Mouse (Mus musculus): ENCODE data around the gene Allc. TPM values are rescaled to one million over a fixed set of nuclear protein-coding genes. Genes with fewer than 3 reads are reported as not detected.

Gene Allc
- not detected for polyA plus RNA-seq (2012; fragmentation: generic; extraction: Trizol)

GRCm38 (mm10) chr12:28582423-28582822 is at the start of gene Allc:
TSS of gene Allc (minus strand) at chr12:28582523.
- H3K79me2 ChIP-seq (ENCODE audit: control insufficient read depth, insufficient read depth): no peaks in the 10 kb centered on the region
- TF ChIP-seq TCF12 (IDR thresholded peaks at IDR 0.05; ENCODE audit: insufficient read depth, poor library complexity, severe bottlenecking) (no peak), CEBPB (IDR thresholded peaks at IDR 0.05; ENCODE audit: insufficient read depth, poor library complexity, severe bottlenecking) (no peak), MYOG (IDR thresholded peaks at IDR 0.05; ENCODE audit: control insufficient read depth in 1 of 3, insufficient read depth in 1 of 3, insufficient read length in 2 of 3, low read depth in 2 of 3) (no peak), TCF3 (IDR thresholded peaks at IDR 0.05; ENCODE audit: insufficient read length, low read depth) (no peak), POLR2AphosphoS2 (IDR thresholded peaks at IDR 0.05; ENCODE audit: insufficient read length, low read depth) (no peak), MAX (IDR thresholded peaks at IDR 0.05; ENCODE audit: low read depth) (no peak), E2F4 (IDR thresholded peaks at IDR 0.05; ENCODE audit: insufficient read depth) (no peak), USF1 (IDR thresholded peaks at IDR 0.05; ENCODE audit: low read depth) (no peak), REST (IDR thresholded peaks at IDR 0.05; ENCODE audit: insufficient read depth, insufficient read length) (no peak), SRF (IDR thresholded peaks at IDR 0.05; ENCODE audit: control insufficient read depth, insufficient read length, low read depth) (no peak), POLR2A (IDR thresholded peaks at IDR 0.05; ENCODE audit: insufficient read length, low read depth) (no peak), MYOD1 (IDR thresholded peaks at IDR 0.05; ENCODE audit: control insufficient read depth in 1 of 3, insufficient read length in 2 of 3, low read depth in 2 of 3) (no peak)
- no peak within 1 kb of the TSS for H3K4me3 ChIP-seq
- H3K27me3 ChIP-seq (ENCODE audit: control insufficient read depth, insufficient read depth, insufficient read length): peaks cover 4% of the 10 kb centered on the region
- no peaks in the 10 kb centered on the region for H3K36me3 ChIP-seq (ENCODE audit: control insufficient read depth, insufficient read depth)
- no peak within 1 kb of the TSS for H3ac ChIP-seq (ENCODE audit: control insufficient read depth, insufficient read length)
- no peak within 1 kb of the TSS for H3K4me2 ChIP-seq (ENCODE audit: low read depth)

GRCm38 (mm10) chr12:28628436-28628835 is 46.1 kb upstream of the Allc start:
- TF ChIP-seq POLR2AphosphoS2 (IDR thresholded peaks at IDR 0.05; ENCODE audit: insufficient read length, low read depth): no peak
- TF ChIP-seq E2F4 (IDR thresholded peaks at IDR 0.05; ENCODE audit: insufficient read depth): no peak
- no peak for TF ChIP-seq POLR2A (IDR thresholded peaks at IDR 0.05; ENCODE audit: insufficient read length, low read depth)
- TF ChIP-seq MYOD1 (IDR thresholded peaks at IDR 0.05; ENCODE audit: control insufficient read depth in 1 of 3, insufficient read length in 2 of 3, low read depth in 2 of 3): no peak
- TF ChIP-seq MYOG (IDR thresholded peaks at IDR 0.05; ENCODE audit: control insufficient read depth in 1 of 3, insufficient read depth in 1 of 3, insufficient read length in 2 of 3, low read depth in 2 of 3): no peak
- no peak for TF ChIP-seq SRF (IDR thresholded peaks at IDR 0.05; ENCODE audit: control insufficient read depth, insufficient read length, low read depth)
- no peak for TF ChIP-seq TCF12 (IDR thresholded peaks at IDR 0.05; ENCODE audit: insufficient read depth, poor library complexity, severe bottlenecking)
- TF ChIP-seq MAX (IDR thresholded peaks at IDR 0.05; ENCODE audit: low read depth): no peak
- no peak for TF ChIP-seq REST (IDR thresholded peaks at IDR 0.05; ENCODE audit: insufficient read depth, insufficient read length)
- no peak for TF ChIP-seq TCF3 (IDR thresholded peaks at IDR 0.05; ENCODE audit: insufficient read length, low read depth)
- no peak for TF ChIP-seq USF1 (IDR thresholded peaks at IDR 0.05; ENCODE audit: low read depth)
- no peak for TF ChIP-seq CEBPB (IDR thresholded peaks at IDR 0.05; ENCODE audit: insufficient read depth, poor library complexity, severe bottlenecking)
- H3ac ChIP-seq (ENCODE audit: control insufficient read depth, insufficient read length): no peak overlapping the region
- no peaks in the 10 kb centered on the region for H3K27me3 ChIP-seq (ENCODE audit: control insufficient read depth, insufficient read depth, insufficient read length)
- peaks cover 15% of the 10 kb centered on the region for H3K79me2 ChIP-seq (ENCODE audit: control insufficient read depth, insufficient read depth)
- no peak overlapping the region for H3K4me3 ChIP-seq
- peaks cover 47% of the 10 kb centered on the region for H3K36me3 ChIP-seq (ENCODE audit: control insufficient read depth, insufficient read depth)
- no peak overlapping the region for H3K4me2 ChIP-seq (ENCODE audit: low read depth)

GRCm38 (mm10) chr12:28627092-28627491 is 44.8 kb upstream of the Allc start:
- H3K4me3 ChIP-seq: no peak overlapping the region
- peaks cover 2% of the 10 kb centered on the region for H3K79me2 ChIP-seq (ENCODE audit: control insufficient read depth, insufficient read depth)
- peaks cover 33% of the 10 kb centered on the region for H3K36me3 ChIP-seq (ENCODE audit: control insufficient read depth, insufficient read depth)
- no peaks in the 10 kb centered on the region for H3K27me3 ChIP-seq (ENCODE audit: control insufficient read depth, insufficient read depth, insufficient read length)
- H3K4me2 ChIP-seq (ENCODE audit: low read depth): no peak overlapping the region
- no peak overlapping the region for H3ac ChIP-seq (ENCODE audit: control insufficient read depth, insufficient read length)
- no peak for TF ChIP-seq MYOD1 (IDR thresholded peaks at IDR 0.05; ENCODE audit: control insufficient read depth in 1 of 3, insufficient read length in 2 of 3, low read depth in 2 of 3)
- no peak for TF ChIP-seq TCF12 (IDR thresholded peaks at IDR 0.05; ENCODE audit: insufficient read depth, poor library complexity, severe bottlenecking)
- TF ChIP-seq POLR2AphosphoS2 (IDR thresholded peaks at IDR 0.05; ENCODE audit: insufficient read length, low read depth): peak; percentile 57
- no peak for TF ChIP-seq MYOG (IDR thresholded peaks at IDR 0.05; ENCODE audit: control insufficient read depth in 1 of 3, insufficient read depth in 1 of 3, insufficient read length in 2 of 3, low read depth in 2 of 3)
- TF ChIP-seq CEBPB (IDR thresholded peaks at IDR 0.05; ENCODE audit: insufficient read depth, poor library complexity, severe bottlenecking): no peak

- Histone ChIP-seq H3K36me3 (ENCODE audit: control insufficient read depth, insufficient read depth) (peaks cover 17% of the 10 kb centered on the region), H3ac (ENCODE audit: control insufficient read depth, insufficient read length) (no peak overlapping the region), H3K4me2 (ENCODE audit: low read depth) (no peak overlapping the region), H3K27me3 (ENCODE audit: control insufficient read depth, insufficient read depth, insufficient read length) (peaks cover 5% of the 10 kb centered on the region), H3K79me2 (ENCODE audit: control insufficient read depth, insufficient read depth) (no peaks in the 10 kb centered on the region), H3K4me3 (no peak overlapping the region)
- TF ChIP-seq TCF12 (IDR thresholded peaks at IDR 0.05; ENCODE audit: insufficient read depth, poor library complexity, severe bottlenecking) (no peak), SRF (IDR thresholded peaks at IDR 0.05; ENCODE audit: control insufficient read depth, insufficient read length, low read depth) (no peak), REST (IDR thresholded peaks at IDR 0.05; ENCODE audit: insufficient read depth, insufficient read length) (no peak), CEBPB (IDR thresholded peaks at IDR 0.05; ENCODE audit: insufficient read depth, poor library complexity, severe bottlenecking) (no peak), MYOG (IDR thresholded peaks at IDR 0.05; ENCODE audit: control insufficient read depth in 1 of 3, insufficient read depth in 1 of 3, insufficient read length in 2 of 3, low read depth in 2 of 3) (no peak), POLR2AphosphoS2 (IDR thresholded peaks at IDR 0.05; ENCODE audit: insufficient read length, low read depth) (no peak)
Measured at GRCm38 (mm10) chr12:28625407-28625806, 43.1 kb upstream of the Allc start.

GRCm38 (mm10) chr12:28624251-28624650 is 41.9 kb upstream of the Allc start:
- no peak overlapping the region for H3ac ChIP-seq (ENCODE audit: control insufficient read depth, insufficient read length)
- no peak for TF ChIP-seq MAX (IDR thresholded peaks at IDR 0.05; ENCODE audit: low read depth)
- no peak overlapping the region for H3K4me2 ChIP-seq (ENCODE audit: low read depth)
- H3K79me2 ChIP-seq (ENCODE audit: control insufficient read depth, insufficient read depth): no peaks in the 10 kb centered on the region
- H3K27me3 ChIP-seq (ENCODE audit: control insufficient read depth, insufficient read depth, insufficient read length): peaks cover 5% of the 10 kb centered on the region
- H3K4me3 ChIP-seq: no peak overlapping the region
- peaks cover 9% of the 10 kb centered on the region for H3K36me3 ChIP-seq (ENCODE audit: control insufficient read depth, insufficient read depth)

Measured in myocyte (in vitro differentiated cells).